Comparison of ENCODE assay signal across 8 mouse cellular contexts in genomic region chr7:79345902-79346301, GRCm38 (mm10). TPM values are rescaled to one million over a fixed set of nuclear protein-coding genes. Genes with fewer than 3 reads are reported as not detected.
DNase-seq lines count a peak whose midpoint lies in the region; ATAC-seq lines count a peak whose summit lies in the region.

No protein-coding gene starts in this region.

- no peaks in the 10 kb centered on the region for H3K4me1 ChIP-seq in intestine, embryonic 15.5 days (replicated peaks)

- no peaks in the 10 kb centered on the region for H3K27me3 ChIP-seq in intestine, embryonic 15.5 days (replicated peaks)

- no peak overlapping the region for H3K27ac ChIP-seq in intestine, embryonic 15.5 days

- ATAC-seq in intestine, embryonic 15.5 days = 0 out of 2 replicates have a peak, but pooled peaks have one; percentile 43

- no peak overlapping the region for H3K4me2 ChIP-seq in intestine, embryonic 15.5 days (replicated peaks)

- peaks cover 15% of the 10 kb centered on the region for H3K36me3 ChIP-seq in intestine, embryonic 15.5 days

- peak; percentile 19 to 75 for DNase-seq in heart, adult 18-20 months
- no peak for DNase-seq in heart, adult 11 months
- peak; percentile 79 for DNase-seq in right cerebral cortex, postnatal 14 days
- no peak for DNase-seq in right cerebral cortex, adult 18-20 months
- DNase-seq in c-Kit-positive CD71-negative TER-119-negative erythroid progenitor cells, embryonic 14.5 days (ENCODE audit: low read depth) = peak; percentile 71
- peak; percentile 88 for DNase-seq in lung, postnatal 36 days
- peak; percentile 33 to 60 for DNase-seq in thymus, postnatal 10 days (ENCODE audit: low spot score in 2 of 2)

- H3K9me3 ChIP-seq in intestine, embryonic 15.5 days = no peaks in the 10 kb centered on the region

- 58% methylated on average over 4 of the region's 4 CpGs for WGBS in intestine, embryonic 15.5 days

- H3K9ac ChIP-seq in intestine, embryonic 15.5 days = no peak overlapping the region

- no peak overlapping the region for H3K4me3 ChIP-seq in intestine, embryonic 15.5 days (replicated peaks)

RNA-seq across cellular contexts. Expression of gene Rlbp1, which starts 40.9 kb away (rescaled TPM):
- not detected for total RNA-seq in heart, adult 18-20 months (2021)
- 0.24 and 0.29 TPM in 2 replicates for polyA plus RNA-seq in intestine, embryonic 15.5 days (2015; fragmentation: Nextera tagmentation; extraction: Ambion mirVana)

RNA-seq across cellular contexts. Expression of gene Fanci, which starts 45.8 kb away (rescaled TPM):
- under 1 TPM; 0.32 to 0.36 TPM for total RNA-seq in heart, adult 18-20 months (2021)
- polyA plus RNA-seq in intestine, embryonic 15.5 days (2015; fragmentation: Nextera tagmentation; extraction: Ambion mirVana) = 7.9 and 8.6 TPM in 2 replicates

Comparison
In these comparisons a context has a peak if more than half of its experiments do, and no peak if none do; other contexts are left out.
1. DNase-seq: peak in heart, adult 18-20 months (2 of 2), right cerebral cortex, postnatal 14 days (single experiment), c-Kit-positive CD71-negative TER-119-negative erythroid progenitor cells, embryonic 14.5 days (single experiment), lung, postnatal 36 days (single experiment) and thymus, postnatal 10 days (2 of 2); none in heart, adult 11 months (single experiment) and right cerebral cortex, adult 18-20 months (single experiment).